Mouse (Mus musculus): ENCODE results near the gene Mtcl1.

Gene Mtcl1

GRCm38 (mm10) chr17:66362287-66363016 is 87.1 kb downstream of the Mtcl1 start:
- DNase-seq: peak; percentile 49 to 56

GRCm38 (mm10) chr17:66358026-66358978 is 91.2 kb downstream of the Mtcl1 start:
- peak; percentile 64 to 69 for DNase-seq

GRCm38 (mm10) chr17:66357171-66358025 is 92.2 kb downstream of the Mtcl1 start:
- peak; percentile 46 to 53 for DNase-seq

- DNase-seq: no peak
Measured at GRCm38 (mm10) chr17:66353907-66354306, 95.6 kb downstream of the Mtcl1 start.

GRCm38 (mm10) chr17:66352847-66353643 is 96.5 kb downstream of the Mtcl1 start:
- DNase-seq: no peak

GRCm38 (mm10) chr17:66352219-66352618 is 97.3 kb downstream of the Mtcl1 start:
- DNase-seq: no peak

GRCm38 (mm10) chr17:66350689-66351088 is 98.9 kb downstream of the Mtcl1 start:
- DNase-seq: no peak

GRCm38 (mm10) chr17:66350127-66350526 is 99.4 kb downstream of the Mtcl1 start:
- DNase-seq: no peak

- no peak for DNase-seq
Measured at GRCm38 (mm10) chr17:66346378-66346777, 103.2 kb downstream of the Mtcl1 start.

GRCm38 (mm10) chr17:66345680-66346079 is 103.9 kb downstream of the Mtcl1 start:
- peak; percentile 78 to 87 for DNase-seq

GRCm38 (mm10) chr17:66342932-66343331 is 106.6 kb downstream of the Mtcl1 start:
- peak; percentile 52 to 57 for DNase-seq

- DNase-seq: no peak
Measured at GRCm38 (mm10) chr17:66341670-66342069, 107.9 kb downstream of the Mtcl1 start.

GRCm38 (mm10) chr17:66340798-66341197 is 108.8 kb downstream of the Mtcl1 start:
- DNase-seq: no peak

- DNase-seq: no peak
Measured at GRCm38 (mm10) chr17:66337929-66338328, 111.6 kb downstream of the Mtcl1 start.

GRCm38 (mm10) chr17:66335568-66335967 is 114.0 kb downstream of the Mtcl1 start:
- DNase-seq: peak; percentile 52 to 54

- DNase-seq: peak; percentile 68 to 71
Measured at GRCm38 (mm10) chr17:66334894-66335293, 114.7 kb downstream of the Mtcl1 start.

GRCm38 (mm10) chr17:66331207-66331606 is 118.3 kb downstream of the Mtcl1 start:
- DNase-seq: peak in 1 of 2 experiments; percentile 52

- DNase-seq: peak; percentile 46 to 58
Measured at GRCm38 (mm10) chr17:66326552-66327045, 123.0 kb downstream of the Mtcl1 start.

- peak; percentile 49 to 59 for DNase-seq
Measured at GRCm38 (mm10) chr17:66326204-66326545, 123.4 kb downstream of the Mtcl1 start.

- DNase-seq: peak in 1 of 2 experiments; percentile 53
Measured at GRCm38 (mm10) chr17:66325440-66326203, 123.9 kb downstream of the Mtcl1 start.

- DNase-seq: no peak
Measured at GRCm38 (mm10) chr17:66324836-66325235, 124.7 kb downstream of the Mtcl1 start.
